Mouse (Mus musculus) liver, embryonic 18 days (tissue): ENCODE measurements around the gene Prkd3. TPM values are rescaled to one million over a fixed set of nuclear protein-coding genes. Genes with fewer than 3 reads are reported as not detected.

ENCODE experiments used
- polyA plus RNA-seq: library from polyadenylated mRNA; depleted of rRNA; stranded (reverse); fragments of >200 nt; gene quantifications from 2 replicates; pipeline ENCODE4 v1.2.3, GENCODE M21; 2012; rRNA removed

Gene Prkd3
- polyA plus RNA-seq: 10.1 and 10.9 TPM in 2 replicates

DNA sequence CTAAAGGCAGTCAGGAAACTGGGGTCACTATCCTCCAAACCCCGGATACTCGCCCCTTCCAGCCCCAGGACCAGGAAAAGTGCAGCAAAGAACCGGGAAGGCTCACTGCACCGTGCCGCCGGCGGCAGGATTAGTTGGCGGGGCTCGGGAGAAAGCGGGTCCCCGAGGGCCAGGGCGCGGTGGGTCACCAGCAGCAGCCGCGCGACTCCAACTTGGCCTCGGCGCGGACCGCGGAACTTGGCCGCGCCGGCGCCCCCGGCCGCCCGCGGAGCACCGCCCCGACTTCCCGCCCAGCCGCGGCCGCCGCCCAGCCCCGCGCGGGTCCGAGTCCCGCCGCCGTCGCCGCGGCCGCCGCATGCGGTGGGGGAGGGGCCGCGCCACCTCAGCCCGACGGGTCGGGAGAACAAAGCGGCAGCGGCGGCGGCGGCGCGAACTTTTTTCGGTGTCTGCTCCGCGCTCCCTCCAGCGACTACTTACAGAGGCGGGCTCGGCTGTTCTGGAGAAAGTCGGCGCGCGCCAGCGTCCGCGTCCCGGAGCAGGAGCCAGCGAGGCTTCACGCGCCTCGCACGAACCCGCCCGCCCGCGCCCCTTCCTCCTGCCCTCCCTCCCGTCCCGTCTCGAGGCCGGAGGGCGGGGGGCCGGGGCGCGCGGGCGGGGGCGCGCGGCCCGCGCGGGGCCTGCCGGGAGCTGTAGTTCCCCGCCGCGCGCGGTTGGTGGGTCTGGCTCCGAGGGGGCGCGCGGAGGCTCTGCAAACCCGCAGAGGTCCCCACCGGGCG, at the start of gene Prkd3:
Prkd3 (minus strand) TSS at position 609 of the 776 bp plus-strand sequence.

DNA sequence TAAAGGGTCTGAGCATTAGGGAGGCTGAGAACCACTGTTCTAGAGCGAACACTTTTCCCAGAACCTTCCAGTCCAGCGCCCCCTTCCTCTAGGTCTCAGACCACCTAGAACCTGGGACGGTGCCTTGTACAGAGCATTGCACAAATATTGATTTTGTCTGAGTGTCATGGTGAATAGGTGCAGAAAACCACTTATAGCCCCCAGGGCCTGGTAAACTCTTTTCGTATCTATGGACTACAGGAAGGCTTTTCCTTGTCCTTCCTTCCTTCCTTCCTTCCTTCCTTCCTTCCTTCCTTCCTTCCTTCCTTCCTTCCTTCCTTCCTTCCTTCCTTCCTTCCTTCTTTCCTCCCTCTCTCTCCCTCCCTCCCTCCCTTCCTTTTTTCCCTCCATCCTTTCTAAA, 31.0 kb upstream of the Prkd3 start, which contains the start of gene Qpct:
Qpct (plus strand) TSS at position 301 of the 400 bp plus-strand sequence.

DNA sequence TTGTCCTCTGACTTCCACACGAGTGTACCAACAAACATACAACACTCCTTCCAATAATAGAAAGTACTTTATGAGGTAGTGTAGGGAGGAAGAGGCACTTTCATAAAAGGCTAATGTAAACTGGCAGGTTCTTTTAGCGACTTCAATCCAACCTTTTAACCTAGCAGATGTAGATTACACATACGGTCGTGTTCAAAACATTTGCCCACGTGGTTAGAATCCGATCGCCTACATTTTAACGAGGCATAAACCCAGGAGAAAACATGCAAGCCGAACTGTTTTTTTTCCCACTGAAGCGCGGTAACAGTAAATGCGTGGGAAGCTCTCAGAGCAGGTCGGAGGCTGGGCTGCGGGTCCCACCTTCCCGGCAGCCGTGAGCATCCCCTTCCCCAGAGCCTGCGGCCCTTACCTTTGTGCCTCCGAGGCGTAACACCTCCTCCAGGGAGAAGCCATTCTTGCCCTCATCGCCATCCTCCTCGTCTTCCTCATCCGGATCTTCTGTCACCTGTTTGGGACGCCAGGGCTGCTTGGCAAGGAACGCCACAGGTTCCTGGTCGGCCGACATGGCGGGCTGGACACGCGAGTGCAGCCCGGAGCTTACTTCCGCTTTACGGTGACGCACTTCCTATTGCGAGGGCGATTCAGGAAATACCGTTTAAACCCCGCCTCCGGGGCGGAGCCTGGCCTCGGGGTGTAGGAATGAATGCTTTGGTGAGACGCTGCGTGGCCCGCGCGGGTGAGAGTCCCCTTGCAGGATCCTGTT, 84.0 kb downstream of the Prkd3 start, which contains the start of the genes Cebpz and Ndufaf7:
Cebpz (minus strand) TSS at position 601 of the 763 bp plus-strand sequence.
Ndufaf7 (plus strand) TSS at position 671 of the 763 bp plus-strand sequence.

GRCm38 (mm10) chr17:78916369-78916813, 104.2 kb downstream of the Prkd3 start, which contains the start of gene Cebpzos:
Gene Cebpzos (plus strand): TSS chr17:78916500.

GRCm38 (mm10) chr17:78906892-78907291, 113.7 kb downstream of the Prkd3 start, which contains the start of gene Sult6b1:
Gene Sult6b1 (minus strand): TSS chr17:78906992.

Other genes starting within 250 kb of the Prkd3 start
- gene Heatr5b, start 185.5 kb downstream of the Prkd3 start, polyA plus RNA-seq: 5.8 and 6.4 TPM in 2 replicates
- gene Gpatch11, start 185.2 kb downstream of the Prkd3 start, polyA plus RNA-seq: 6.8 and 7.4 TPM in 2 replicates
- 6.8 and 7.7 TPM in 2 replicates for gene Eif2ak2, start 138.2 kb downstream of the Prkd3 start, polyA plus RNA-seq
- gene Sult6b1, start 113.8 kb downstream of the Prkd3 start, polyA plus RNA-seq: not detected in 2 replicates
- 18.0 and 18.1 TPM in 2 replicates for gene Cebpzos, start 104.3 kb downstream of the Prkd3 start, polyA plus RNA-seq
- 7.0 and 7.6 TPM in 2 replicates for gene Cebpz, start 83.8 kb downstream of the Prkd3 start, polyA plus RNA-seq
- 10.2 and 11.4 TPM in 2 replicates for gene Ndufaf7, start 83.7 kb downstream of the Prkd3 start, polyA plus RNA-seq
- 31.7 and 33.5 TPM in 2 replicates for gene Qpct, start 31.1 kb upstream of the Prkd3 start, polyA plus RNA-seq